Mouse (Mus musculus): Measurements from ENCODE around the gene 4933430I17Rik. TPM values are rescaled to one million over a fixed set of nuclear protein-coding genes. Genes with fewer than 3 reads are reported as not detected.
"Not testable (repeated sequence)": the region's sequence is repeated elsewhere in the genome, so short reads cannot be mapped to it uniquely, and the experiment has no call there.

Gene 4933430I17Rik
- 0.13 TPM for polyA plus RNA-seq (2012; fragmentation: generic; extraction: Trizol)
- long read RNA-seq, experiment 1: 0 reads
- long read RNA-seq, experiment 2, partial matches to known transcripts: 0 of 4 reads
- long read RNA-seq, experiment 2, other reads (novel, unspliced or antisense): 4 of 4 reads

- Histone ChIP-seq H3K27me3 (ENCODE audit: control insufficient read depth, insufficient read depth, insufficient read length) (no peaks in the 10 kb centered on the region), H3K4me3 (ENCODE audit: insufficient read depth, poor library complexity, severe bottlenecking) (peak within 1 kb of the TSS; percentile 68), H3K36me3 (ENCODE audit: control insufficient read depth, insufficient read depth) (peaks cover 5% of the 10 kb centered on the region), H3ac (ENCODE audit: control insufficient read depth, insufficient read length, low read depth) (peak within 1 kb of the TSS; percentile 85), H3K79me3 (ENCODE audit: low read depth) (peaks cover 11% of the 10 kb centered on the region), H3K79me2 (ENCODE audit: control insufficient read depth, insufficient read depth) (peaks cover 16% of the 10 kb centered on the region)
- TF ChIP-seq USF1 (IDR thresholded peaks at IDR 0.05; ENCODE audit: low read depth) (peak; percentile 40), MAX (IDR thresholded peaks at IDR 0.05) (no peak)
These were observed at the start of gene 4933430I17Rik, which contains the start of gene Pole3 for GRCm38 (mm10) chr4:62524651-62525488. TSS of gene 4933430I17Rik (plus strand) at chr4:62525369. TSS of gene Pole3 (minus strand) at chr4:62525068.

GRCm38 (mm10) chr4:62475793-62476192 lies 49.4 kb upstream of the 4933430I17Rik start:
- no peak overlapping the region for H3ac ChIP-seq (ENCODE audit: control insufficient read depth, insufficient read length, low read depth)
- H3K79me2 ChIP-seq (ENCODE audit: control insufficient read depth, insufficient read depth): no peaks in the 10 kb centered on the region
- no peaks in the 10 kb centered on the region for H3K36me3 ChIP-seq (ENCODE audit: control insufficient read depth, insufficient read depth)
- no peaks in the 10 kb centered on the region for H3K27me3 ChIP-seq (ENCODE audit: control insufficient read depth, insufficient read depth, insufficient read length)
- no peak overlapping the region for H3K4me3 ChIP-seq (ENCODE audit: insufficient read depth, poor library complexity, severe bottlenecking)
- TF ChIP-seq FOSL1 (IDR thresholded peaks at IDR 0.05; ENCODE audit: insufficient read depth, low read length, poor library complexity, severe bottlenecking): no peak
- no peak for TF ChIP-seq CEBPB (IDR thresholded peaks at IDR 0.05; ENCODE audit: low read depth)
- no peak for TF ChIP-seq CTCF (IDR thresholded peaks at IDR 0.05; ENCODE audit: control insufficient read depth, insufficient read depth, insufficient read length)
- no peak for TF ChIP-seq MYOD1 (IDR thresholded peaks at IDR 0.05; ENCODE audit: control insufficient read depth, insufficient read length, low read depth)
- TF ChIP-seq USF1 (IDR thresholded peaks at IDR 0.05; ENCODE audit: low read depth): no peak
- TF ChIP-seq MAX (IDR thresholded peaks at IDR 0.05): no peak
- no peak for TF ChIP-seq MYOG (IDR thresholded peaks at IDR 0.05; ENCODE audit: control insufficient read depth, extremely low read depth, insufficient read length)
- H3K79me3 ChIP-seq (ENCODE audit: low read depth): no peaks in the 10 kb centered on the region

- Histone ChIP-seq H3K27me3 (ENCODE audit: control insufficient read depth, insufficient read depth, insufficient read length) (no peaks in the 10 kb centered on the region), H3K79me2 (ENCODE audit: control insufficient read depth, insufficient read depth) (no peaks in the 10 kb centered on the region), H3K36me3 (ENCODE audit: control insufficient read depth, insufficient read depth) (no peaks in the 10 kb centered on the region), H3K4me3 (ENCODE audit: insufficient read depth, poor library complexity, severe bottlenecking) (no peak overlapping the region), H3ac (ENCODE audit: control insufficient read depth, insufficient read length, low read depth) (no peak overlapping the region), H3K79me3 (ENCODE audit: low read depth) (no peaks in the 10 kb centered on the region)
- TF ChIP-seq FOSL1 (IDR thresholded peaks at IDR 0.05; ENCODE audit: insufficient read depth, low read length, poor library complexity, severe bottlenecking): no peak
- no peak for TF ChIP-seq USF1 (IDR thresholded peaks at IDR 0.05; ENCODE audit: low read depth)
- TF ChIP-seq CEBPB (IDR thresholded peaks at IDR 0.05; ENCODE audit: low read depth): no peak
- TF ChIP-seq MAX (IDR thresholded peaks at IDR 0.05): no peak
- no peak for TF ChIP-seq CTCF (IDR thresholded peaks at IDR 0.05; ENCODE audit: control insufficient read depth, insufficient read depth, insufficient read length)
- no peak for TF ChIP-seq MYOG (IDR thresholded peaks at IDR 0.05; ENCODE audit: control insufficient read depth, extremely low read depth, insufficient read length)
These were observed 47.5 kb upstream of the 4933430I17Rik start for GRCm38 (mm10) chr4:62477542-62478244.

GRCm38 (mm10) chr4:62479593-62479936 lies 45.6 kb upstream of the 4933430I17Rik start:
- H3ac ChIP-seq (ENCODE audit: control insufficient read depth, insufficient read length, low read depth); H3K36me3 ChIP-seq (ENCODE audit: control insufficient read depth, insufficient read depth); H3K27me3 ChIP-seq (ENCODE audit: control insufficient read depth, insufficient read depth, insufficient read length); H3K79me3 ChIP-seq (ENCODE audit: low read depth); H3K79me2 ChIP-seq (ENCODE audit: control insufficient read depth, insufficient read depth); H3K4me3 ChIP-seq (ENCODE audit: insufficient read depth, poor library complexity, severe bottlenecking): not testable (repeated sequence)

GRCm38 (mm10) chr4:62479937-62480708 lies 45.0 kb upstream of the 4933430I17Rik start, which contains the start of gene Bspry:
TSS of gene Bspry (plus strand) at chr4:62480053.
- H3ac ChIP-seq (ENCODE audit: control insufficient read depth, insufficient read length, low read depth): no peak within 1 kb of the TSS
- H3K36me3 ChIP-seq (ENCODE audit: control insufficient read depth, insufficient read depth): no peaks in the 10 kb centered on the region
- H3K4me3 ChIP-seq (ENCODE audit: insufficient read depth, poor library complexity, severe bottlenecking): no peak within 1 kb of the TSS
- no peaks in the 10 kb centered on the region for H3K27me3 ChIP-seq (ENCODE audit: control insufficient read depth, insufficient read depth, insufficient read length)
- no peaks in the 10 kb centered on the region for H3K79me2 ChIP-seq (ENCODE audit: control insufficient read depth, insufficient read depth)
- H3K79me3 ChIP-seq (ENCODE audit: low read depth): no peaks in the 10 kb centered on the region
- TF ChIP-seq CEBPB (IDR thresholded peaks at IDR 0.05; ENCODE audit: low read depth) (no peak), MYOD1 (IDR thresholded peaks at IDR 0.05; ENCODE audit: control insufficient read depth, insufficient read length, low read depth) (no peak), MAX (IDR thresholded peaks at IDR 0.05) (no peak), CTCF (IDR thresholded peaks at IDR 0.05; ENCODE audit: control insufficient read depth, insufficient read depth, insufficient read length) (no peak), FOSL1 (IDR thresholded peaks at IDR 0.05; ENCODE audit: insufficient read depth, low read length, poor library complexity, severe bottlenecking) (no peak), USF1 (IDR thresholded peaks at IDR 0.05; ENCODE audit: low read depth) (no peak), MYOG (IDR thresholded peaks at IDR 0.05; ENCODE audit: control insufficient read depth, extremely low read depth, insufficient read length) (no peak)
